Mouse (Mus musculus): ENCODE measurements around the gene Ndufb10. TPM values are rescaled to one million over a fixed set of nuclear protein-coding genes. Genes with fewer than 3 reads are reported as not detected.

The Ndufb10 gene
- polyA plus RNA-seq, 1 experiment from 2014 or later = 230 TPM

DNA sequence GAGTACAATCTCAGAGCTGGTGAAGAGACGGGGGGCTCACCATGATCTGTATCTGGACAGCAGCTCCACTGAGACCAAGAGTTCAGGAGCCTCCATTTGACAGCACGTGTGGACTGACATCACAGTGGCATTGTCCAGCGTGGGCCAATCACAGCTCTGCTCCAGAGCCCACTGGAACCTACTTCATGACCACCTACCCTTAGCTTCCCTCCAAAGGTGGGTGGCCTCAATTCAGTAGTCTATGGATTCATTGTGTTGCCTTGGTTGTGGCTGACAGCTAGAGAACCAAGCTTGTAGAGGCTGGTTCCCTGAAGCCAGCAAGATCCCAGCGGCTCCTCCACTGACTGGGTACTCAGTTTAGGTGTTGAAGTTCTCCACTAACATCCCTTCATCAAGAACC, 6.3 kb downstream of the Ndufb10 start, which contains the start of the genes Rnf151 and Rps2:
Gene Rnf151 (minus strand): TSS at position 121 of the 400 bp plus-strand sequence.
Gene Rps2 (plus strand): TSS at position 174 of the 400 bp plus-strand sequence.
- Histone ChIP-seq H3K4me2 (replicated peaks) (peak within 1 kb of the TSS; percentile 94), H3K9me3 (no peaks in the 10 kb centered on the region), H3K27ac (no peak within 1 kb of the TSS), H3K9ac (0 out of 2 replicates have a peak within 1 kb of the TSS, but pooled peaks have one; percentile 83), H3K36me3 (peaks cover 36% of the 10 kb centered on the region), H3K27me3 (replicated peaks) (no peaks in the 10 kb centered on the region), H3K4me1 (peaks cover 24% of the 10 kb centered on the region), H3K4me3 (peak within 1 kb of the TSS; percentile 80)
- ATAC-seq (ENCODE audit: low FRiP score, low read depth) = no peak
- WGBS = 93% methylated on average over 4 of the region's 4 CpGs

DNA sequence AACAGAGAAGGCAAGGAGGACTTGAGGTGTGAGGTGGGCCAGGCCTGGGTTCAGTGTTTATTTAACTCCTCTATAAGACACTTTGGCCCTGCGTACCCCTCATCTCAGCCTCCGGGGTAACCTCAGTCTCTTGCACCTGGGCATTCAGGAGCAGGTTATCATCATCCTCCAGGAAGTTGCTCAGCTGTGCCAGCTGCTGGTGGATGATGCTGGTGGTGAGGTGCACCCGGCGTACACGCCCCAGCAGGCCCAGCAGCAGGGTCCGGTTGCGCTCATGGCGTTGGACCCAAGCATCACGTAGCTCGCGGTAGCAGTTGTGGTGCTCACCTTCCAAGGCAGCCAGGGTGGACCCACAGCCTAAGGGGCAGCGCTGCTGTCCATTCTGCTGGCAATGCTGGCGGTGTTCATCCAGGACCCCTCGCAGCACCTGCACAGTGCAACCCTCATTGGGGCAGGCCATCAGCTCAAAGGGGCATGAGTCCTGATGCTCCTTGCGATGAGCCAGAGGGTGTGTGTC, 8.1 kb downstream of the Ndufb10 start:
- Histone ChIP-seq H3K4me1 (peaks cover 8% of the 10 kb centered on the region), H3K9ac (no peak overlapping the region), H3K4me2 (replicated peaks) (no peak overlapping the region), H3K9me3 (no peaks in the 10 kb centered on the region), H3K36me3 (peaks cover 22% of the 10 kb centered on the region), H3K4me3 (no peak overlapping the region), H3K27ac (no peak overlapping the region), H3K27me3 (replicated peaks) (no peaks in the 10 kb centered on the region)
- ATAC-seq (ENCODE audit: low FRiP score, low read depth) = no peak
- WGBS = 96% methylated on average over 15 of the region's 15 CpGs

DNA sequence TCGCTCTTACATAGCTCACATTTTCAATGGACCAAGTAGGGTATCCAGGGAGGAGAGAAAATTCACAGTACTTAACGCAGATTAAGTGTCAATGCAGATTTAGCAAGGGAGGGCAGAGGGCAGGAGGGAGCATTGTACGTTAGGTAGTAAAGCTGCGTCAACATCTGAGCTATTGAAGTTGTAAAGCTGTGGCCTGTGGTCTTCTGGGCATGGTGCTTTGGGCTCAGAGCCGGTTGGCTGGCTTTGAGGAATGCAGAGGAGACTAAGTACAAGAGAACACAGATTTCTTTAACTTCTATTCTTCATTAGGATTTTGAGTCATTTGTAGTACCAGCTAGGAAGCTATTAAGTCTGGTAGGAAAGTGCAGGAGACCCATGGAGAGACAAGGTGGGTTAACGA, 8.7 kb downstream of the Ndufb10 start:
- Histone ChIP-seq H3K27ac (no peak overlapping the region), H3K36me3 (peaks cover 20% of the 10 kb centered on the region), H3K4me1 (peaks cover 6% of the 10 kb centered on the region; the same call in 1 of the 2 replicates), H3K4me3 (no peak overlapping the region), H3K9me3 (no peaks in the 10 kb centered on the region), H3K27me3 (replicated peaks) (no peaks in the 10 kb centered on the region), H3K9ac (no peak overlapping the region), H3K4me2 (replicated peaks) (no peak overlapping the region)
- no peak for ATAC-seq (ENCODE audit: low FRiP score, low read depth)
- WGBS = 60% methylated on average over 6 of the region's 6 CpGs

DNA sequence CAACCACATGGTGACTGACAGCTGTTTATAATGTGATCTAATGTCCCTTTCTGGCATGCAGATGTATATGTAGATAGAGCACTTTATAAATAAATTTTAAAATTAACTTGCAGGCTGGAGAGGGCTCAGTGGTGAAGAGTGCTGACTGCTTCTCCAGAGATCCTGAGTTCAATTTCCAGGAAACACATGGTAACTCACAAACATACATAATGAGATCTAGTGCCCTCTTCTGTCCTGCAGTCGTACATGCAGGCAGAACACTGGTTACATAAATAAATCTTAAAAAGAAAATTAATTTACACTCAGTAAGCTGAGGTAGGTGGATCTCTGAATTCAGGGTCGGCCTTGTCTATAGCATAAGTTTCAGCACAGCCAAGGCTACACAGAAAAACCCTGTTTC, 15.6 kb downstream of the Ndufb10 start:
- Histone ChIP-seq H3K36me3 (peaks cover 15% of the 10 kb centered on the region), H3K4me1 (peaks cover 20% of the 10 kb centered on the region), H3K27ac (no peak overlapping the region), H3K4me2 (replicated peaks) (peak overlapping the region; percentile 68; the same call in 1 of the 2 replicates), H3K9me3 (no peaks in the 10 kb centered on the region), H3K4me3 (no peak overlapping the region), H3K9ac (no peak overlapping the region), H3K27me3 (replicated peaks) (no peaks in the 10 kb centered on the region)
- WGBS = 37% methylated on average over 2 of the region's 2 CpGs
- no peak for ATAC-seq (ENCODE audit: low FRiP score, low read depth)

DNA sequence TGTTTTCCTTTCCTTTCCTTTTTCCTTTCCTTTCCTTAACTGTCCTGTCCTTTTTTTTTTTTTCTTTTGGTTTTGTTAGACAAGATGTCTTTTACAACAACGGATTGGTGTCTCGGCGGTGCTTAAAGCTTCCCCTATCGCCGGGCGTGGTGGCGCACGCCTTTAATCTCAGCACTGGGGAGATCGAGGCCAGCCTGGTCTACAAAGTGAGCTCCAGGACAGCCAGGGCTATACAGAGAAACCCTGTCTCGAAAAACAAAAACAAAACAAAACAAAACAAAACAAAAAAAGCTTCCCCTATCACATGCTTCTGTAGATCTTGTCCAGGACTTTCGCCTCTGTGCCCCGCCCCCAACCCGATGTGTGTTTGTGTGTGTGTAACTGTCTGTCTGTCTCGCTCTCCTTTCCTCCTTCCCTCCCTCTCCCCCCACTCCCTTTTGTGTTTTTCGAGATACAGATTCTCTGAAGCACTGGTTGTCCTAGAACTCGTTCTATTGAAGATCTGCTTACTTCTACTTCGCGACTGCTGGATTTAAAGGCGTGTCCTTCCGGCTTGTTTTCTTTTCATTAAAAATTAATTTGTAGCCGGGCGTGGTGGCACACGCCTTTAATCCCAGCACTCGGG, 16.4 kb downstream of the Ndufb10 start:
- Histone ChIP-seq H3K4me2 (replicated peaks) (peak overlapping the region; percentile 68), H3K9ac (peak overlapping the region; percentile 72), H3K36me3 (peaks cover 17% of the 10 kb centered on the region), H3K27ac (no peak overlapping the region), H3K4me3 (peak overlapping the region; percentile 80), H3K9me3 (no peaks in the 10 kb centered on the region), H3K27me3 (replicated peaks) (no peaks in the 10 kb centered on the region), H3K4me1 (peaks cover 20% of the 10 kb centered on the region)
- peak; percentile 51; the same call in 1 of the 2 replicates for ATAC-seq (ENCODE audit: low FRiP score, low read depth)
- WGBS = 7% methylated on average over 24 of the region's 24 CpGs

DNA sequence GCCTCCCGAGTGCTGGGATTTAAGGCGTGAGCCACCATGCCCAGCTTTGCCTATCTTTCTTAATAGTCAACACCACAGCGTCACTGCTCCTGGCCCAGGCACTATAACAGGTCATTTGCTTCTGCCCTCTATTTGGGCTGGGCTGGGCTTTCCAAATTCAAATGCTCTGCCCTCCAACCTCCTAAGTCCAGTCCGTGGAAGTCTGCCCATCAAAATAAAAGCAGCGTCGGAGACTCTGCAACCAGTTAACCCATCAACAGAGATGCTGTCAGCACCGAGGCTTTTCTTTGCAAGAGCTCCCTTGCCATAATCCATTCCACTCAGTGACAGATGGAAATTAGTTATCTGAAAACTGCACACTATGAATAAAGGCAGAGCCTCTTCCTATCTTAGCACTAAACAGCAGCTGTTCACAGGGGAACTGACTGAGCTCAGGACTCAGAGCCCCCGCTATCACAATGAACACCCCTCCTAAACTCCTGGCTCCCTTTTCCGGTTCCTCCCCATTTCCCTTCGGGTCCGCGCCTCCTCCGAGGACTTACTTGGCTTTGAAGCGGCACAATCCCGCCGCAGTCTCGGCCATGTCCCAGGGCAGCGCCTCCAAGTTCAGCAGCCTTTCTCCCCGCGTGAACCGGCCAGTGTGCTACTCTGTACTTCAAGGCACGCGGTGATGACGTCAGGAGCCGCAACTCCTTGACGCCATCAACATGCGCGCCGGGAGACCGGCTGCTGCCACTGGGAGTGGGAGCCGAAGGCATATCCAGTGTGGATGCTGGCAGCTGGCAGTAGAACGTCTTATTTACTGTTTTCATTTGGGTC, 17.1 kb downstream of the Ndufb10 start, which contains the start of gene Tbl3:
Gene Tbl3 (minus strand): TSS at position 679 of the 819 bp plus-strand sequence.
- H3K4me3 ChIP-seq = peak within 1 kb of the TSS; percentile 80
- H3K36me3 ChIP-seq = peaks cover 24% of the 10 kb centered on the region
- peak; percentile 81 for ATAC-seq (ENCODE audit: low FRiP score, low read depth)
- WGBS = 4% methylated on average over 32 of the region's 32 CpGs
- no peaks in the 10 kb centered on the region for H3K27me3 ChIP-seq (replicated peaks)
- H3K9ac ChIP-seq = peak within 1 kb of the TSS; percentile 72
- peaks cover 20% of the 10 kb centered on the region for H3K4me1 ChIP-seq
- no peak within 1 kb of the TSS for H3K27ac ChIP-seq
- H3K4me2 ChIP-seq (replicated peaks) = peak within 1 kb of the TSS; percentile 68
- H3K9me3 ChIP-seq = no peaks in the 10 kb centered on the region

DNA sequence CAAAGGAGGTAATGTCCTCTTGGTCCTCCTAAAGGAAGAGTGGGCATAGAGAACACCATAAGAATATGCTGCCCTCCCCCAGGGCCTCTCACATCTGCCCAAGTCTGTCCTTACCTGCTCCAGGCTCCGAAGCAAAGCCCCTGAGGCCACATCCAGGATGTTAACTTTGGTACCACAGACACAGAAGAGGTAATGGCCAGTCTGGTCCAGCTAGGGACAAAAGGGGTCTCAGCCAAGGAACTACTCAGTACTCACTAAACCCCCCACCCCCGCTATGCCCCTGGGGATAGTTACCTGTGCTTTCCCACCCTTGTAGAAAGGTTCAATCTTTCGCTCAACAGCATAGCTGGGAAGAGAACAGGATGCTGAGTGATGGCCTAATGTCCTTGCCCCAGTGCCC, 18.5 kb downstream of the Ndufb10 start:
- WGBS = 89% methylated on average over 3 of the region's 3 CpGs
- H3K4me2 ChIP-seq (replicated peaks) = peak overlapping the region; percentile 68; the same call in 1 of the 2 replicates
- H3K27ac ChIP-seq = no peak overlapping the region
- no peak overlapping the region for H3K4me3 ChIP-seq
- no peak for ATAC-seq (ENCODE audit: low FRiP score, low read depth)
- no peak overlapping the region for H3K9ac ChIP-seq
- no peaks in the 10 kb centered on the region for H3K27me3 ChIP-seq (replicated peaks)
- H3K36me3 ChIP-seq = peaks cover 37% of the 10 kb centered on the region
- peaks cover 20% of the 10 kb centered on the region for H3K4me1 ChIP-seq
- no peaks in the 10 kb centered on the region for H3K9me3 ChIP-seq

DNA sequence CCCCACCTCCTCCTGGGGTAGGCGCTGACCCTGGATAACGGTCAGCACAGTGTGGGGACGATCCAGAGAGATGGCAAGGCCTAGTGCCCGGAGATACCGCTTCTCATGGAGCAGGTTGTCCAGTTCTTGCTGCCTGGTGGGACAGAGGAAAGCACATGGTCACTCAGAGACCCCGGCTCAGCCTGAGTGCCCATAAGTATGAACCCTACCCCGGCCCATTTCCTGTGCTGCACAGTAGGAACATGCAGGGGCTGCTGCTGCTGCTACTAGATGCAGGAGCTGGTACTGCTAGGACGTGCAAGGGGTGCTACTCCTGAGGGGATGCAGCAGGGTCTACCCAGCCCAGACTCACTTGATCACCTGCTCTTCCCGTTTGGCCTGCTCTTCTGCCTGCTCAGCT, 23.0 kb downstream of the Ndufb10 start:
- H3K27ac ChIP-seq = no peak overlapping the region
- WGBS = 90% methylated on average over 9 of the region's 9 CpGs
- no peak overlapping the region for H3K9ac ChIP-seq
- ATAC-seq (ENCODE audit: low FRiP score, low read depth) = no peak
- H3K36me3 ChIP-seq = peaks cover 52% of the 10 kb centered on the region
- H3K27me3 ChIP-seq (replicated peaks) = no peaks in the 10 kb centered on the region
- H3K4me2 ChIP-seq (replicated peaks) = no peak overlapping the region
- peaks cover 27% of the 10 kb centered on the region for H3K4me1 ChIP-seq
- no peak overlapping the region for H3K4me3 ChIP-seq
- H3K9me3 ChIP-seq = no peaks in the 10 kb centered on the region

DNA sequence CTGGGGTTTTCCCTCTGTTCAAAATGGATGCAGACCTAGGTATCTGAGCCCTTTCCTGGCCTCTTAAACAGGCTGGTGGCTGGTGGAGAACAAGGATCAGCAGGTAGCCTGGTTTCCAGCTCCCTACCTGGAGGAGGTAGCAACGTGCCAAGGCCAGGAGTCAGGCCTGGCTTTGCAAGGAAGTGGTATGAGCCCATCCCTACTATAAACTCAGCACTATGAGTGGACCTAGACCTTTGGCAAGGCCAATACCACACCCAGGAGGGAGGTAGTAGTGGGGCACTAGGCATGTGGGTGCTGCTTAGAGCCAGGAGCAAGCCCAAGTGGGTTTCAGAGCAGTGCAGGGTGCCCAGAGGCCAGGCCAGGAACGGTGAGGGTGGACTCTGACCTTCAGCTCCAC, 24.8 kb downstream of the Ndufb10 start:
- Histone ChIP-seq H3K27me3 (replicated peaks) (no peaks in the 10 kb centered on the region), H3K4me2 (replicated peaks) (no peak overlapping the region), H3K4me3 (no peak overlapping the region), H3K4me1 (peaks cover 25% of the 10 kb centered on the region), H3K27ac (no peak overlapping the region), H3K9ac (no peak overlapping the region), H3K36me3 (peaks cover 46% of the 10 kb centered on the region), H3K9me3 (no peaks in the 10 kb centered on the region)
- no peak for ATAC-seq (ENCODE audit: low FRiP score, low read depth)
- 76% methylated on average over 2 of the region's 2 CpGs for WGBS

DNA sequence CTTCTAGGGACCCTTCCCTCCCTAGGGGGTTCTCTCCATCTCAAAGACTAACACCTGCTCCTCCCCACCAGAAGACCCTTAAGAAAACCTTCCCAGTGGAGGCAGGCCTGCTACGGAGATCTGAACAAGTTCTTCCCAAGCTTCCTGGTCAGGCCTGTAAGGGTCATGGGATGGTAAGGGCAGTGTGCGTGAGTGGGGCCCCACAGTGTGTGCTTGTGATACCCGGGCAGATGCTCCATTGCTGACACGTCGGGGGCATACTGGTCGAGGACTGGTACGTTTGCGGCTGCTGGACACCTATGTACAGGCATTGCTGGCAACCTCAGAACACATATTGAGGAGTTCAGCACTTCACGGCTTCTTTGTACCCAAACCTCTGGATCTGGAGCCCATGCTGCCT, 25.6 kb downstream of the Ndufb10 start:
- WGBS = 62% methylated on average over 9 of the region's 9 CpGs
- Histone ChIP-seq H3K4me1 (peaks cover 28% of the 10 kb centered on the region), H3K9ac (no peak overlapping the region), H3K4me3 (no peak overlapping the region), H3K27ac (no peak overlapping the region), H3K9me3 (no peaks in the 10 kb centered on the region), H3K4me2 (replicated peaks) (no peak overlapping the region), H3K27me3 (replicated peaks) (no peaks in the 10 kb centered on the region), H3K36me3 (peaks cover 39% of the 10 kb centered on the region)
- no peak for ATAC-seq (ENCODE audit: low FRiP score, low read depth)

DNA sequence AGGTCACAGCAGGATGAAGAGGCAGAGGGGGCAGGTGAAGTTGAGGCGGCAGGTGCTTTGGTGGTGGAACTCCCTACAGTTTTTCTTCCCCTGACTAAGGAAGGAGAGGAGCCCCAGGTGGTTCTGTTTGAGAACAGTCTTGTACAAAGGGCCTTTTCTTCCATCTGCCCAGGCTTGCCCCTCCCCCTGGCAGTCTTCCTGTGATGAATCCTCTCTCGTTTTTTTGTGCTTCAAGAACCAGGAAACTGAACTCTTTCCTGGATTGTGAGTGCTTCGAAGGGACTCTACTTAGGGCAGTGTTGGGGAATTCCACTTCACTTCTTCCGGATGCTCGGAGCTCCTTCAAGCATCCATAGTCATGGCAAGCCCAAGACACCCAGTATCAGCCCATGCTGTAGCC, 26.3 kb downstream of the Ndufb10 start:
- no peak overlapping the region for H3K4me3 ChIP-seq
- ATAC-seq (ENCODE audit: low FRiP score, low read depth) = no peak
- no peaks in the 10 kb centered on the region for H3K9me3 ChIP-seq
- 24% methylated on average over 5 of the region's 5 CpGs for WGBS
- no peak overlapping the region for H3K4me2 ChIP-seq (replicated peaks)
- H3K27me3 ChIP-seq (replicated peaks) = no peaks in the 10 kb centered on the region
- H3K9ac ChIP-seq = no peak overlapping the region
- no peak overlapping the region for H3K27ac ChIP-seq
- H3K36me3 ChIP-seq = peaks cover 40% of the 10 kb centered on the region
- H3K4me1 ChIP-seq = peaks cover 28% of the 10 kb centered on the region

DNA sequence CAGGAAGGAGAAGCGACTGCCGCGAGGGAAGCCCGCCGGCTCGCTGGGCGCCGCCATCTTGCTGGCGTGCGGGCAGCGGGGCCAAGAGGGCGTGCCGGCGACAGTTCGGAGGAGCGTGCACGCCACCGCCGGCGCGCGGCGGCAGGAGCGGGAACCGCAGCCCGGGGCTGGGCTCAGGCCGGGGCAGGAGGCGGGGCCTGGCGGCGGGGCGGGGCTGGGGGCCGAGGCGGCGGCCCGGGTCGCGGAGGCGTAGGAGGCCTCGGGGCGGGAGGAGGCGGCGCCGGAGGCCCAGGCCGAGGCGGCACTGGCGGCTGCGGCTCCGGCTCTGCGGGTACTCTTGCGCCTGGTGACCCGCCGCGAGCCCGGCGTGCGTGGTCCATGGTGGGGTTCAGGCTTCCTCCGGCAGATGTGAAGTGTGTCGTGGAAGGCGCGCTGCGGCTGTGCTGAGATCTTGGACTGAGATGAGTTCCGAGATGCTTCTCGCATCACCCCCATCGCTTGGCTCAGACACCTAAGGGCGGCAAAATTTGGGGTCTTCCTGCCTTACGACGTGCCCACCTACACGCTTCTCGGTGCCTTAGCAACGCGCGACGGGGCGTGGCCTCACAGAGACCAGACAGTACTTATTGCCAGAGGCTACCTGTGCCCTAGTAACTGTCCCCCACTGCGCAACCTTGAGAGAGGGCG, 28.1 kb downstream of the Ndufb10 start, which contains the start of the genes Gfer and Noxo1:
Gene Gfer (minus strand): TSS at position 146 of the 687 bp plus-strand sequence.
Gene Noxo1 (plus strand): TSS at position 224 of the 687 bp plus-strand sequence.
- under 1% methylated on average over 71 of the region's 76 CpGs for WGBS
- peak within 1 kb of the TSS; percentile 79 for H3K4me3 ChIP-seq
- H3K27ac ChIP-seq = peak within 1 kb of the TSS; percentile 83
- H3K27me3 ChIP-seq (replicated peaks) = peaks cover 4% of the 10 kb centered on the region; the same call in 1 of the 2 replicates
- peaks cover 34% of the 10 kb centered on the region for H3K36me3 ChIP-seq
- peaks cover 28% of the 10 kb centered on the region for H3K4me1 ChIP-seq
- no peaks in the 10 kb centered on the region for H3K9me3 ChIP-seq
- ATAC-seq (ENCODE audit: low FRiP score, low read depth) = peak; percentile 83
- H3K4me2 ChIP-seq (replicated peaks) = peak within 1 kb of the TSS; percentile 80
- peak within 1 kb of the TSS; percentile 76 for H3K9ac ChIP-seq
